Mouse (Mus musculus) olfactory bulb, adult 2 months (tissue): ENCODE measurements around the gene Nacc2. TPM values are rescaled to one million over a fixed set of nuclear protein-coding genes. Genes with fewer than 3 reads are reported as not detected.
A peak's percentile ranks its signal among the peaks of the same experiment; 100 is the strongest.

Experiments used
- H3K27ac ChIP-seq: fragments of 200-500 bp; 2 replicates; pipeline ENCODE4 v1.5.1; 2012; ENCODE audit warnings: low read depth, low read length; ENCODE audit not compliant: insufficient read depth
- H3K4me1 ChIP-seq: fragments of 200-500 bp; 2 replicates; pipeline ENCODE4 v1.6.1; 2012; ENCODE audit warnings: low read length; ENCODE audit not compliant: control insufficient read depth, insufficient read depth
- H3K4me3 ChIP-seq: fragments of 200-500 bp; 2 replicates; pipeline ENCODE4 v1.5.1; 2012; ENCODE audit warnings: mild to moderate bottlenecking, low read depth, low read length, moderate library complexity; ENCODE audit not compliant: insufficient read depth
- CTCF ChIP-seq: fragments of 200-500 bp; IDR thresholded peaks from 2 replicates; pipeline ENCODE4 v1.5.1; 2012; ENCODE audit warnings: low read depth, mild to moderate bottlenecking, low read length, moderate library complexity; ENCODE audit not compliant: insufficient read depth
- POLR2A ChIP-seq: fragments of 200-500 bp; IDR thresholded peaks from 2 replicates; pipeline ENCODE4 v1.6.1; 2012; ENCODE audit warnings: mild to moderate bottlenecking, low read depth, low read length, moderate library complexity; ENCODE audit not compliant: insufficient read depth
- WGBS: fragments of 180-500 bp; shearing (Covaris S2); methylation state at CpG from one replicate; pipeline ENCODE4 v1.1.7; 2018; 5-methylcytosine and 5-hydroxymethylcytosine counted together
- polyA plus RNA-seq: library from polyadenylated mRNA; stranded (reverse); fragments of >200 nt; gene quantifications from 2 replicates; pipeline ENCODE4 v1.2.4, GENCODE M21; 2012; ENCODE audit warnings: low replicate concordance; ENCODE audit not compliant: missing spikeins, insufficient read depth, insufficient read length

Nacc2 gene
- polyA plus RNA-seq, 1 experiment, result not detected

- TF ChIP-seq POLR2A (no peak), CTCF (no peak)
- H3K4me3 ChIP-seq, result no peak overlapping the region
- H3K27ac ChIP-seq, result no peak overlapping the region
- WGBS, result 54% methylated on average over 5 of the region's 5 CpGs
- H3K4me1 ChIP-seq, result peaks cover 28% of the 10 kb centered on the region
These were observed 23.8 kb downstream of the Nacc2 start for GRCm38 (mm10) chr2:26099260-26099659.

DNA sequence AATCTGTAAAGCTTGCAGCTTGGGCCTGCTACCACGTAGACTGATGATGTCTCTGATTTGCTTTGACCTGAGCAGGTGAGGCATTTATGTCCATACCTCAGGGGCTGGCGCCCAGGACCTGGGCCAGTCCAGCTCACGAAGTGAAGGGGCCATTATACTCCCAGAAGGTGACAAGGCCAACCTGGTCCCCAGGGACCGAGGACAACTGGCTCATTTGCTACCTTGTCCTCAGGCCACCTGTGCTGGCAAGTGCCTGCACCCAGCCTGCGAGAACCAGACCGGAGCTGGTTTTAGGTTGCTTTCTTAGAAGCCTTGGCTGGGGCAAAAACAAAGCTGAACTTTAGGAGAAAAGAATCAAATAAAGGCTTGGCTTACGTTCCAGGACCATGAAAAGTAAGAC is 29.1 kb downstream of the Nacc2 start:
- TF ChIP-seq POLR2A (no peak), CTCF (no peak)
- H3K4me3 ChIP-seq, result no peak overlapping the region
- WGBS, result 80% methylated on average over 7 of the region's 7 CpGs
- peaks cover 59% of the 10 kb centered on the region for H3K4me1 ChIP-seq
- H3K27ac ChIP-seq, result no peak overlapping the region

- H3K4me3 ChIP-seq, result peak overlapping the region; percentile 67
- TF ChIP-seq CTCF (no peak), POLR2A (no peak)
- WGBS, result under 1% methylated on average over 24 of the region's 24 CpGs
- peak overlapping the region; percentile 84 for H3K27ac ChIP-seq
- H3K4me1 ChIP-seq, result peaks cover 65% of the 10 kb centered on the region
These were observed 31.1 kb downstream of the Nacc2 start for GRCm38 (mm10) chr2:26091771-26092393.

GRCm38 (mm10) chr2:26090876-26091770 is 31.9 kb downstream of the Nacc2 start:
- H3K4me3 ChIP-seq, result peak overlapping the region; percentile 67
- peaks cover 72% of the 10 kb centered on the region for H3K4me1 ChIP-seq
- WGBS, result 5% methylated on average over 39 of the region's 39 CpGs
- H3K27ac ChIP-seq, result peak overlapping the region; percentile 78
- no peak for TF ChIP-seq POLR2A
- TF ChIP-seq CTCF, result no peak

DNA sequence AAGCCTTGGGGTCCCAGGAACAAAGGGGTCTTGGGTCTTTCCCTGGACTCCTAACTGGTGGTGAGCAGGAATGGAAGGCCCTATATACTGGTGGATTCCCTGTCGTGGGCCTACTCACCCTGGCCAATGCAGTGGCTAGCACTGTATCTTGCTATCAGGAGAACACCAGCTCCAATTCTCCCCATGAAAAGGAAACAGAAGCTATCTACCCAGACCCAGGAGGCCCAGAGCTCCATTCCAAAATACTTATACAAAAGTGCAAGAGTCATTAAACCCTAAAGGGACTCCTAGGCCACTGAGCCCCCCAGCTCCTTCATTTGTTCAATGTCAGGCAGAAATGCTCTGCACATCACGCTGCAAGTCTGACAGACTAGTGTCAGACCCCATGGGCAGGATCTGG is 34.0 kb downstream of the Nacc2 start:
- WGBS, result 66% methylated on average over 2 of the region's 2 CpGs

GRCm38 (mm10) chr2:26086926-26087600 is 36.0 kb downstream of the Nacc2 start:
- TF ChIP-seq POLR2A (no peak), CTCF (no peak)
- Histone ChIP-seq H3K4me3 (peak overlapping the region; percentile 6; the same call in 1 of the 2 replicates), H3K27ac (peak overlapping the region; percentile 8; the same call in 1 of the 2 replicates), H3K4me1 (peaks cover 56% of the 10 kb centered on the region)
- WGBS, result 72% methylated on average over 4 of the region's 4 CpGs

More for the DNA sequence above, 34.0 kb downstream of the Nacc2 start:
- peaks cover 70% of the 10 kb centered on the region for H3K4me1 ChIP-seq
- no peak overlapping the region for H3K27ac ChIP-seq
- TF ChIP-seq CTCF (no peak), POLR2A (no peak)
- H3K4me3 ChIP-seq, result peak overlapping the region; percentile 27

- no peak overlapping the region for H3K4me3 ChIP-seq
- H3K4me1 ChIP-seq, result peaks cover 56% of the 10 kb centered on the region
- TF ChIP-seq POLR2A (no peak), CTCF (no peak)
- WGBS, result 78% methylated on average over 4 of the region's 4 CpGs
- H3K27ac ChIP-seq, result no peak overlapping the region
These were observed 36.5 kb downstream of the Nacc2 start for GRCm38 (mm10) chr2:26086505-26086904.

- 70% methylated on average over 4 of the region's 4 CpGs for WGBS
- no peak for TF ChIP-seq CTCF
- no peak overlapping the region for H3K27ac ChIP-seq
- peaks cover 31% of the 10 kb centered on the region for H3K4me1 ChIP-seq
- no peak overlapping the region for H3K4me3 ChIP-seq
These were observed 40.1 kb downstream of the Nacc2 start for GRCm38 (mm10) chr2:26082883-26083282.

DNA sequence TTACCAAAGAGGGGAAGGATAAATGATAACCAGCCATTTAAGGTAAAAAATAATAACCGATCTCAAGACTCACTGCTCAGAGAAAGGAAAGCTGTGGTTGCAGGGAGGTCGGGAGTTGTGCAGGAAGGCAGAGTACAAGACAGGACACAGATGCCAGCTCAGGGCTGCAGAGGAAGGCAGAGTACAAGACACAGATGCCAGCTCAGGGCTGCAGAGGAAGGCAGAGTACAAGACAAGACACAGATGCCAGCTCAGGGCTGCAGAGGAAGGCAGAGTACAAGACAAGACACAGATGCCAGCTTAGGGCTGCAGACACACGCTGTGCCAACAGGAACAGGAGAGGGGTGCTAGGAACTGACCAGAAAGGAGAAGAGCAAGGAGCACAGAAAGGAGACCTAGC is 42.2 kb downstream of the Nacc2 start:
- no peak for TF ChIP-seq POLR2A
- no peak for TF ChIP-seq CTCF
- Histone ChIP-seq H3K4me1 (peaks cover 17% of the 10 kb centered on the region), H3K27ac (peak overlapping the region; percentile 52), H3K4me3 (no peak overlapping the region)
- WGBS, result 43% methylated on average over 3 of the region's 3 CpGs
